Mouse (Mus musculus) retina, adult 2 months (tissue): ENCODE results near the gene Nr2c1.

Experiments
- DNase-seq: peaks from one replicate; pipeline ENCODE4 v3.0.0-alpha.2; 2012; ENCODE audit warnings: low read depth, low spot score

Nr2c1 gene

DNA sequence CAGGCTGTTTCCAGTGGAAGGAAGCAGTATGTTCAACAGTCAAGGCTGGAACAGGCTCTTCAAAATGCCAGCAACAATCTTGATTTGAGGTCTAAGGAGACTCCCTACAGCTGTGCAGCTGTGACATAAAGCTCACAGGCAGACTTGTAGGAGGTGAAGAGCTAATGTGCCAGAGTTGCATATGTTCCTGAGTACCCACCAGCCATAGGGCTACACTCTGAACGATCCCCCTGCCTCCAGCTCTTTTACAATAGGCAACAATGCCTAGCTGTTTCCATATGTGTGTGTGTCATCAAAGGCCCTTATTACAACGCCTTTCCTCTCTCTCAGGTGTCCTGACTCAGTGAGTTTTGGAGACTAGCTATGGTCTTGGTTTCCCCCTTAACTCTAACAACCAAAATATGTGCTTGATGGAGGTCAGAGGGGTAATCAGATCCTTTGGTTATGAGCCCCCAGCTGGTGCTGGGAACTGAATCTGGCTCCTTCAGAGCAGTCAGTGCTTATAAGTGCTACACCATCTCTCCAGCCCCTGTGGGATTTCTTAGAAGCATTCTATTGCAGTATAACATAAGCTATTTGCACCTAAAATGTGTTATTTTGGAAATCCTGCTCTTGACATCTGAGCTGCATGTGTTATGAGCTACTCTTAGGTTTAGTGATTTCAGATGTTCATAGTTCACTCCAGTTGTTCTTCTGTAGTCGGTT lies 7.4 kb upstream of the Nr2c1 start:
- DNase-seq: no peak

DNA sequence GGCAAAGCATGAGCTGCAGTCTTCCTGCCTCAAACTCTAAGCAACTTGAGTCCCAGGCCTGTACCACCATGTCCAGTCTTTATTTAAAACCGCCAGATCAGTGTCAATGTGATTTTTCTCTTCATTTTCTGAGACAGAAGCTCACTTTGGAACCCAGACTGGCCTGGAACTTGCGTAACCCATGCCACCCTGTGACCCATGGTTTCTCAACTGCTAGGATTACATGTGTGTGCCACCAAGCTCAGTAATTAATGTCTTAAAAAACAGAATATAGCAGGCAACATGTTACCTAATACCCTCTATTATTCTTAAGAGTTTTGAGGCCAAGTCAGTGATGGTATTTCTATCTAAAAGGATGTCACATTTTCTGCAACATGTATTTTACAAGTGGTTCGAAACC lies 5.4 kb upstream of the Nr2c1 start:
- DNase-seq: no peak

DNA sequence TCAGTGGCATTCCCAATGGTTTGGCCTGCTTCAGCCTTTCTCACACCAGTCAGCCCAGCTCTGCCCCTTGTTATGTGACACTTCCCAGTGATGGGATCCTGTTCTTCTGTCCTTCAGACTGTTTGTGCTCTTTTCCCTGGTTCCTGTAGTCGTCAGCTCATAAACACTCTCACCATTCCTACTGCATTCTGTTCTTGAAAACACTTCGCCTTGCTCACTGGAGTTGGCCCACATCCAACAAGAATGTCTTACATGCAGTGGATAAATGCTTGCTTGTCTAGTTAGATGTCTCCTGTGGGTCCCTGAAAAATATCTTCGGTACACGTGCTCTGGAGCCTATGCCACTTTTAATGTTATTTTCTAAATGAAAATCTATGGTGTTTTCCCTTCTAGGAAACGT lies 3.2 kb upstream of the Nr2c1 start:
- no peak for DNase-seq

DNA sequence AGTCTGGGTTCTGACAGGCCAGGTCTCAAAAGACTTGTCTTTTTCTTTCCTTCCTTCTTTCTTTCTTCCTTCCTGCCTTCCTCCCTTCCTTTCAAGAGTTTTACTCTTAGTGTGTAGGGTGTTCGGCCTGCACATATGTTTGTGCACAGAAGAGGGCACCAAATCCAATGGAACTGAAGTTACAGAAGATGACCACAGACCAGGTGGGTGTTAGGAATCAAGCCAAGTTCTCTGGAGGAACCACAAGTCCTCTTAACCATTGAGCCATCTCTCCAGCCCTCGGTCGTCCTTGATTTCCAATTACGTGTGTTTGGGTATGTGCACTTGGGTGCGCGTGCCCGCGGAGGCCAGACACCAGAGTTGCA lies 450 bp upstream of the Nr2c1 start:
- no peak for DNase-seq

DNA sequence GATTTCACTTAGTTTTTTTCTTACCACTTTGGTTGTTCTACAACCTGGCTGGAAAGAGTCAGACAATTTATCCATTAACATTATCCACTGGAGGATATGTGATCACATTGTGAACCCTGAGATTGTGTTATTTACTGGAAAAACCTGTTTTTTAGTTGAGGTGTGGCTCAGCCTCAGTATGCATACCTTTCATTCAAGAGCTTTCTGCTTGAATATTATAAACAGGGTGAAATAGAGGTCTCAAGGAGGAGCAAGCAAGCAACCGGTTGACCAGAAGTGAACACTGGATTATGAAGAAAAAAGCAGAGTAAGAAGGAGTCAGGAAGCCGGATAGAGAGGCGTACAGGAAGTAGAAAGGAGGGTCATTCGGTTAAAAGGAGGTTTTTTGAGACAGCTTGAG lies 3.7 kb downstream of the Nr2c1 start:
- DNase-seq: no peak

DNA sequence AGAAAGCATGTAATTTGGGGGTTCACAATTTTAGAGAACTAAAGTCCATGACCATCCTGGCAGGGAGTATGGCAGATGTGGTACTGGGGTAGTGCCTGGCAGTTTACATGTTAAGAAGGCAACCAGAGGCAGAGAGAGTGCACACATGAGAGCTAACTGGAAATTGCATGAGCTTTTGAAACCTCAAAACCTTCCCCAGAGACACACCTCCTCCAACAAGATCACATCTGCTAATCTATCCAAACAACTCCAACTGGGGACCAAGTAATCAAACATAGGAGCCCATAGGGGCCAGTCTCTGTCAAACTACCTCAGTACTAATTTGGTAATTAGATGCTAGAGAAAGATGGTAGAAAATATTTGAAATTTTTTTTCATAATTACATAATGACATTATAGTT lies 6.0 kb downstream of the Nr2c1 start:
- DNase-seq: no peak

DNA sequence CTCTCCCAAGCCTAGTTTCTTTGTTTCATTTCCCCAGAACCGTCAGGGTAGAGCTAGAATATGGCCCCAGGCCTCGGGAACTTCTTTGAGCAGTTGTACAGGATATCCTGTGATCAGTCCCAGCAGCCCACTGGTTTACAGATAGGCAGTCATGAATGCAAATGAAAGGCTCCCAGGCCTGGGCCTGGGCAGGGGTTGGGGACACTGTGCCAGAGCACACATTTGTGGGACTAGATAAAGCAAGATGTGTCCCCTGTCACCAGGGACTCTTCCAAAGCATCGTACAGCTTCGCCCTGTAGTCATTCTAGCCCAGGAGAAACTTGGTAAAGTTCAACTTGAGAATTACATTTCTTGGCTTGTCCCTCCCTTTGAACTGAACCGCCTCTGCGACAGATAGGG lies 11.1 kb downstream of the Nr2c1 start:
- DNase-seq: no peak

DNA sequence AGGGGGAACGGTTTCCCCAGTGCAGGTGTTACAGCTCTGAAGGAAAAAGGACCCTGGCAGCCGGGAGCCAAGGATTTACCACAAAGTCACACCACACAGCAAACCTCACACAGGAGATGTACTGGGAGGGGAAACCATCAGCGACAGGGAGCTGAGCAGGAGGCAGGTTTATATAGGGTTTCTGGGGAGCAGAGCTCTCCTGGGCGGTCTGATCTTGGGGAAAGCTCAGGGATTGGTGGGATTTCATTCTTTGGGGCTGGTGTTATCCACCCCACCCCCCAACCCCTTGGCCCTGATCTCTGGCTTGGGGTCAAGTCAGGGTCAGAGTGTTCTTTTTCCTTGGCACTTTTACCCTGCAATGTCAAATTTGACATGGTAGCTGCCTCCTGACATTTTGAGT lies 11.6 kb downstream of the Nr2c1 start:
- DNase-seq: no peak

DNA sequence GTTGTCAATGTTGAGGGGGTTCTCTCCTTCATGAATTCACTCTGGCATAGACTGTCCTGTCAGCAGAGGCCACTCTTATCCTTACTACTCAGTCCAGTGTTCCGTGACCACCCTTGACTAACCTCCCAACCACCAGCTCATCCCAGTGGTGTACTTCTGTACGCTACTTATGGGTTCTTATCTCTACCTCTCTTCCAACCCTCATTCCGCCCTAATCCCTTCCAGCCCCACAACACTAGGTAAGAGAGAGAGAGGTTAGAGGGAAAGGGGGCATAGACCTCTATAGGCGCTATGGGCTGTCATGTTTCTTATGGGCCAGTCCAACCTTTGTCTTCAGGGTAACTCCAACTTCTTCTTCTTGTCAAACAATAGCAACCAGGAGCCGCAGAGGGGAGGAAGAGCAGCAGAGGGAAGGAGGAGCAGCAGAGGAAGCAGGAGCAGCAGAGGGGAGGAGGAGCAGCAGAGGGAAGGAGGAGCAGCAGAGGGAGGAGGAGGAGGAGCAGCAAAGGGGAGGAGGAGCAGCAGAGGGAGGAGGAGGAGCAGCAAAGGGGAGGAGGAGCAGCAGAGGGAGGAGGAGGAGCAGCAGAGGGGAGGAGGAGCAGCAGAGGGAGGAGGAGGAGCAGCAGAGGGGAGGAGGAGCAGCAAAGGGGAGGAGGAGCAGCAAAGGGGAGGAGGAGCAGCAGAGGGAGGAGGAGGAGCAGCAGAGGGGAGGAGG lies 13.4 kb downstream of the Nr2c1 start:
- no peak for DNase-seq

DNA sequence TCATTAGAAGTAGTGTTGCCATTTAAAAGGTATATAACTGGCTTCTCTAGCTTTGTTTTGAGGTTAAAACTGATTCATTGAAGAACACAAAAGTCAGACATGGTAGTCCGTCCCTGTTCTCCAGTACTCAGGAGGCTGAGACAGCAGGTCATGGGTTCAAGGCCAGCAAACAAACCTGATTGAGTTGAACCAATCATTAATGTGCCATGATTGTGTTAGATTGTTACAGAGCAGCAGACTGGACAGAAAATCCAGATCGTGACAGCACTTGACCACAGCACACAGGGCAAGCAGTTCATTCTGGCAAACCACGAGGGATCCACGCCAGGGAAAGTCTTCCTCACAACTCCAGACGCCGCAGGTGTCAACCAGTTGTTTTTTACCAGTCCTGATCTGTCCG lies 14.2 kb downstream of the Nr2c1 start:
- no peak for DNase-seq

DNA sequence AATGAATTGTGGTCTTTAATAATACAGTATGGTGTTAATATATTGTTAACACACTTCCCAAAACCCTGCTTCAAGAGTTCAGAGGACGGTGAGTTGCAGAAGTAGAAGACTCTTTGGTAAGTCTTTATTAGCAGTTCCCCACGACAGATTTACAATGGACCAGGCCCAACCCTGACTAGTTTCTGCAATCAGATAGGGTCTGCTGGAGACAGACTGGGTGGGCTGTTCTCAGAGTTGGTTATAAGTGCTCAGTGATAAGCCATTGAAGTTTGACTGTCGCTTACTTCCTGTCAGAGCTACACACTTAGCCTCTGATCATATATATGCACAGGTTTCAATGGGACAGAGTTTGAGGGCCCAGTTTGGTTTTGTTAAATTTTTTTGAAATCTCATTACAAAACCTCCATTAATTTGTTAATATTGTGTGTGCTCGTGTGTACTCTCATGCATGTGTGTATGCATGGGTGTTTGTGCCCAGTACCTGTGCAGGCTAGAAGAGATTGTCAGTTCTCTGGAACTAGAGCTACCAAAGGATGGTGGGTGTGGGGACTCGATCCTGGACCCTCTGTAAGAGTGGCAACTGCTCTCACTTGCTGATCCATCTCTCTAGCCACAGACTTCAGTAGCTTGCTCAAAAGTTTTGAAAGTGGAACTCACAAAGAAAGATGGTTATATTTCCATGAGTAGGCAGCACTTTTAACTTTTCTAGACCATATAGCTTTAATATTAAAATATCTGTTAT lies 16.5 kb downstream of the Nr2c1 start:
- DNase-seq: no peak

DNA sequence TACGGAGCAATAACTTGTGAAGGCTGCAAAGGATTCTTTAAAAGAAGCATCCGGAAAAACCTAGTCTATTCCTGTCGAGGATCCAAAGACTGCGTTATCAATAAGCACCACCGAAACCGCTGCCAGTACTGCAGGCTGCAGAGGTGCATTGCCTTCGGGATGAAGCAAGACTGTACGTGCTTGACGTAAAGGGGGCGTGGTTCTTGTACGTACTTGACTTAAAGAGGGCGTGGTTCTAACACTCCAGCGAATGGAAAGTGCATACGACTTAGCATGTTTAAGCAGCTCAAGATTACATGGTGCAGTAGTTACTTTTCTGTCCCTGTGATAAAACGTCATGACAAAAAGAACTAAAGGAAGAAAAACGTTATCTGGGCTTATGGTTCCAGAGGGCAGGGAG lies 17.6 kb downstream of the Nr2c1 start:
- no peak for DNase-seq

DNA sequence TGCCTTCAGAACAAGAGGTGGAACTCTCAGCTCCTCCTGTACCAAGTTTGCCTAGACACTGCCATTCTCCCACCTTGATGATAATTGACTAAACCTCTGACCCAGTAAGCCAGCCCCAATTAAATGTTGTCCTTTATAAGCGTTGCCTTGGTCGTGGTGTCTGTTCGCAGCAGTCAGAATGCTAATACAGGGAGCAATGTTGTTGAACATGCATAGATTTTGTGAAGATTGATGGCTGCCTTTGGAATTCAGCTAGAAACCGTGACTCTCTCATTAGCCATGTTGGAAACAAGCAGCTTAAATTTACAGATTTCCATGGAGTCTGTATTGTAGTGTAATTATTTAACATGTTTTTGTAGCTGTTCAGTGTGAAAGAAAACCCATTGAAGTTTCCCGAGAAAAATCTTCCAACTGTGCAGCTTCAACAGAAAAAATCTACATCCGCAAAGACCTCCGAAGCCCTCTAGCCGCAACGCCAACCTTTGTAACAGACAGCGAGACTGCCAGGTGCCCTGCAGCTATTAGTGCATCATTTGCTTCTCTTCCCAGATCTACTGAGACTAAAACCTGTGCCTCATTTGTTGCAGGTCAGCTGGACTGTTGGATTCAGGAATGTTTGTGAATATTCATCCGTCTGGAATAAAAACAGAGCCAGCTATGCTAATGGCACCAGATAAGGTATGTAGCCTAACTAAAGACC lies 19.4 kb downstream of the Nr2c1 start:
- no peak for DNase-seq

DNA sequence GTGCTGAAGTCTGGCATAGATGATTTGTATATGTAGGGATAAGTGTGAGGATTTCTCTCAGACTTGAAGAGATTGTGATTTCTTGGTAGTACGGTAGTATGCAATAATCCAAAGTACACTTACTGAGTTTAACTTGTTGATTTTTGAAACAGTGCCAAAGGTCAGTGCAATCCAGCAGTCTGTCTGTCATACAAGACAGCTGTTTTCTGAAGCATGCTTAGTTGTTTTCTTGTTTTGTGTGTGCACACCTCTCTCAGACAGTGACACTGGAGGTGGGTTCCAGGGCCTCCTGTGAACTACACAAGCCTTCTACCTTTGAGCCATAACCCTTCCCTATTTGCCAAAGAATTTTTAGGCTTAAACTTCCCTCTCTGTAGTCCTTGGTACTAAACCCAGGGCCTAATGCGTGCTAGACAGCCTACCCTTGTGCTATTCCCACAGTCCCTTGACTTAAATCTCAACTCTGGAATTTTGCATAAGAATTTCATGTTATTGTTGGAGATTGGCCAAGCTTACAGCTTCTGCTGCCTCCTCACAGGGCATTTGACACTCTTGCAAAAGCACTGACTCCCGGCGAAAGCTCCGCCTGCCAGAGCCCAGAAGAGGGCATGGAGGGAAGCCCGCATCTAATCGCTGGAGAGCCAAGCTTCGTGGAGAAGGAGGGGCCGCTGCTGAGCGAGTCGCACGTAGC lies 23.8 kb downstream of the Nr2c1 start:
- no peak for DNase-seq

DNA sequence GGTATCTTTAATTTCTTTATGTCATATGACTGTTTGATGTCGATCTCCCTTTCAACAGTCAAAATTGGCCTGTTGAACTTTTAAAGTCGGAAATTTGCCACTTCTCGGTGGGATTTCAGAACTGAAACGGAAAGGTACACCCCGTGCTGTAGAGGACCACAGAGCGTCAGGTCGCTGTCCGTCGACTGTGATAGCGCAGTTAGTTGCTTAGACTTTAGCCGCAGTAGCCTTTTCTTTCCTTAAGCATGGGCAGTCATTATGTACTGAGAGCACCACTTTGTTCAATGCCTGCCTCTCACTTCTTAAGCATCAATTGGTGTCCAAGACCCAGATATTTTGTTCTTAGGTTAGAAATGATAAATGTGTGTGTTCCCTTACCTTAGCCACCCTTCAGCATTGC lies 24.3 kb downstream of the Nr2c1 start:
- DNase-seq: no peak

DNA sequence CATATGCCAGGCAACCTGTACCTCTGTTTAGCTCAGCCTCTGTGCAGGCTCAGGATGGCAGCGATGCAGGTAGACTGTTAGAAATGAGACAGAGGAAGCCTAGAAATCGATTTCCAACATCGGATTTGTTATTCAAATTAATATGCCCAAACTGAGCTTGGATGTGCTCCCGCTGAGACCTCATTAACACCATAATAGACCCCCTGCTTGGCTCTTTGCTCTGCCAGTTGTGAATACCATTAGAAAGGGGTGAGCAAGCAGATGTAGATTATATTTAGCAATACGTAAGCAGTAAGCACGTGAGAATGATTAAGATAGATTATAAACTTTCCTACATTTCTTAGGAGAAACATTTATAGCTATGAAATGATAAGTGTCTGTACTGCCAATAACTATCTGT lies 24.9 kb downstream of the Nr2c1 start:
- no peak for DNase-seq

DNA sequence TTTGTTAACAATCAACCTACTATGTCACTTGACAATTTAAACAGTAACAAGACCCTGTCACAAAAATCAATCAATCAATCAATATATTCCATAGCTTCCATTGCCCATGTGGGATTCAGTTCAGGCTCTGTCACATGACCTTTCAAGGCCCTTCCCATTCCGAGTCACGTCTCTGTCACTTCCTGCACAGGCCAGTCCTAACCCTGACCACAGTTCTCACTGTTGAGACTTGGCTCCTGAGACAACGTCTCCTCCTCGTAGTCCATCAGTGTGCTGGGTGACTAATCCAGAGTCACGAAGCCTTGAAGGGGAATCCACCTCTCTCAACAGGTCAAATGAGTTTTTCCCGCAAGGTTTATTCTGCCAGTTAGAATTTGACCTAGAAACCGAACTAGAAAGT lies 26.8 kb downstream of the Nr2c1 start:
- DNase-seq: no peak

DNA sequence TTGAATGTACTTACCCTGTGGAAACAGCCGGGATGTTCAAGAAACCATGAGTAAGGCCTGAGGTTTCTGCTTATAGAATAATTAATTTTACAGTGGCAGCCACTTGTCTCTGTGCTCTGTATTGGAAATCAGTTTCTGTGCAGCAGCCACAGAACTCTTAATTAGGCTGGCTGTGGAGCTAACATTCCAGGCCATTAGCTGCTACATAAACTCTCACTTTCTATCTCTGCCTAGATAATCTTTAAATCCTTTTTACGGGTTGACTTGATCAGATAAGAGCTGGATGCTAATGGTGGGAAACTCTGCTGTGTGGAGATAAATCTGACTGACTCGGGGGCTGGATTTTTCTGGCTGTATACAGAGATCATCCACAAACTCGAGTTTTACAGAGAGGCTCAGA lies 35.4 kb downstream of the Nr2c1 start:
- DNase-seq: no peak

DNA sequence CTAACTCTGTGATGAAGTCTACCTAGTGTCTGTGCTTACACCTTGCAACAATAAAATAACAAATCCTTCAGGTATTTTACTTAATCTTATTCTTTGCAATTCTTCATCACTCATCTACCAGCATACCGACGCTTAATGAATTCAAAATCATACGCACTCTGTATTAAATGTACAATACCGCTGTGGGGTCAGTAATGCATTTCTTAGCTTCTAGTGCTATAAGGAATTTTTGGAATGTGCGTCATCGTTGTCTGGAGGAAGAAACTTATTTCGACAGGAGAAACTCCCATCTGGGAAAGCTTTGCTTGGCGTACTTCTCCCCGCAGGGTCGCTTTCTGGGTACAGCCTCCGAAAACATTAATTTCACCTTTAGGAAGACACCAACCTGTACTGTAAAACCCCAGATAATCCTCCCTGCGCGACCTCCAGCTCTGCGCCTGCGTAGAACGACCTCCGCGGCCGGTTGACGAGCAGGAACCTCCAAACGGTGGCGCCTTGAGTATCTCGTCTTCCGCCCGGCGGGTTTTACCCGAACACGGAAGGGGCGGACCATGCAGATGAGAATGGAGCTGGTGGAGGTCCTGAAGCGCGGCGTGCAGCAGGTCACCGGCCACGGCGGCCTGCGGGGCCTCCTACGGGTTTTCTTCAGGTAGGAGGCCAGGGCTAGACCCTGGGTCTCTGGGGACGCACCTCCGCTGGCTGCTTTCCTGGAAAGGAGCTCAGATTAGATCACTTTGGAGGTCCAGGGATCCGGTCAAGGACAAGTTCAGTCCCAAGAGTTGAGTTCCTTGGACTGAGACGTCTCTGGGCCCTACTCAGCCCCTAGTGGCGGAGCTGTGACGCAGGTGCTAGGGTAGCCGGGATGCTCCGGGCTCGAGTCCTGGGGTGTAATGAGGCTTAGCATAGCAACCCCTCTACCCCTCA lies 50.9 kb downstream of the Nr2c1 start, which contains the start of gene Ndufa12:
Gene Ndufa12, plus strand, starts transcription at position 239 of the 924 bp plus-strand sequence.
- DNase-seq: peak; percentile 89

DNA sequence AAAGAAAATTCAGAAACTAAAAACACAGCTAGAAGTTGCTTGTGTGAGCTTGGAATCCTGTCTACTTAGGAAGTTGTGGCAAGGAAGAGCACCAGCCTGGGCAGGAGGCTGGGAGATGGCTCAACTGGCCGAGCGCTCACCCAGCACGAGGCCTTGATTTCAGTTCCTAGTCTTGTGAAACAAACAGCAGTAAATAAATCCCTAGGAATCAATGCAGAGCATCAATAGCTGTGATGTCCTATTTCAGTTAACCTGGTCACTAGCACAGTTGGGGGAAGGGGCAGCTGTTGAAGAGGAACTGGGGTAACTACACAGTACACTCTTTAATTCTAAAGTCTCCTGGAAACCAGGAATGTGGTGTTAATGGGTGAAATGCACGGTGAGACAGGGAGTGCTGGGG lies 57.1 kb downstream of the Nr2c1 start:
- no peak for DNase-seq
